Mouse (Mus musculus) midbrain, postnatal 0 days (tissue): ENCODE data around the gene Gpx2. TPM values are rescaled to one million over a fixed set of nuclear protein-coding genes. Genes with fewer than 3 reads are reported as not detected.

ENCODE experiments used
- ATAC-seq: fragments of 200-750 bp; cut with Nextera tagmentation; 2 replicates; pipeline ENCODE4 v1.8.0; 2017; ENCODE audit warnings: moderate number of reproducible peaks, mild to moderate bottlenecking, moderate TSS enrichment, moderate library complexity; ENCODE audit not compliant: low FRiP score
- DNase-seq: peaks from one replicate; pipeline ENCODE4 v3.0.0-alpha.2; 2015; ENCODE audit warnings: low spot score
- H3K27ac ChIP-seq: fragments of 300-500 bp; sonication (generic); 2 replicates; pipeline ENCODE4 v1.5.1; 2014; ENCODE audit warnings: low read depth, mild to moderate bottlenecking, low read length, mixed read lengths
- H3K27me3 ChIP-seq: fragments of 300-500 bp; sonication (generic); 2 replicates; pipeline ENCODE4 v1.6.1; 2014; ENCODE audit warnings: low read length, control low read depth, mixed read lengths; ENCODE audit not compliant: insufficient read depth
- H3K36me3 ChIP-seq: fragments of 300-500 bp; sonication (generic); 2 replicates; pipeline ENCODE4 v1.6.1; 2014; ENCODE audit warnings: low read length, control low read depth, mixed read lengths; ENCODE audit not compliant: insufficient read depth
- H3K4me1 ChIP-seq: fragments of 300-500 bp; sonication (generic); 2 replicates; pipeline ENCODE4 v1.6.1; 2014; ENCODE audit warnings: mild to moderate bottlenecking, control low read depth, antibody characterized with exemption, low read length, mixed read lengths; ENCODE audit not compliant: insufficient read depth
- H3K4me2 ChIP-seq: fragments of 300-500 bp; sonication (generic); 2 replicates; pipeline ENCODE4 v1.6.1; 2014; ENCODE audit warnings: low read depth, mild to moderate bottlenecking, low read length, mixed read lengths; ENCODE audit not compliant: poor library complexity, severe bottlenecking
- H3K4me3 ChIP-seq: fragments of 300-500 bp; sonication (generic); 2 replicates; pipeline ENCODE4 v1.5.1; 2014; ENCODE audit warnings: low read depth, mild to moderate bottlenecking, low read length, moderate library complexity
- H3K9ac ChIP-seq: fragments of 300-500 bp; sonication (generic); replicated peaks from 2 replicates; pipeline ENCODE4 v1.6.1; 2014; ENCODE audit warnings: mild to moderate bottlenecking, low read length, moderate library complexity, mixed read lengths; ENCODE audit not compliant: poor library complexity, severe bottlenecking
- H3K9me3 ChIP-seq: fragments of 300-500 bp; sonication (generic); 2 replicates; pipeline ENCODE4 v1.6.1; 2016; ENCODE audit warnings: low read length, control low read depth
- CTCF ChIP-seq: IDR thresholded peaks from 2 replicates; pipeline ENCODE4 v1.5.1; 2016; ENCODE audit warnings: antibody characterized with exemption, mild to moderate bottlenecking
- WGBS: fragments of 180-500 bp; shearing (Covaris S2); extraction: QIAGEN DNeasy Blood & Tissue Kit; methylation state at CpG from one replicate; pipeline ENCODE4 v1.1.7; 2014; 5-methylcytosine and 5-hydroxymethylcytosine counted together
- polyA plus RNA-seq: library from polyadenylated mRNA; unstranded; fragments of >200 nt; fragmentation: Nextera tagmentation; extraction: Ambion mirVana; gene quantifications from 2 replicates; pipeline ENCODE4 v1.2.1, GENCODE M21; 2015
- total RNA-seq: library from RNA; depleted of rRNA; stranded (reverse); fragments of >200 nt; gene quantifications from 2 replicates; pipeline ENCODE4 v1.2.3, GENCODE M21; 2014; rRNA removed

The Gpx2 gene
- total and polyA plus RNA-seq, 2 experiments from 2014 or later: 0.21 to 0.33 TPM

GRCm38 (mm10) chr12:76752652-76753318 lies 42.6 kb downstream of the Gpx2 start:
- H3K36me3 ChIP-seq: no peaks in the 10 kb centered on the region
- 44% methylated on average over 14 of the region's 14 CpGs for WGBS
- no peaks in the 10 kb centered on the region for H3K9me3 ChIP-seq
- no peak overlapping the region for H3K9ac ChIP-seq
- H3K4me1 ChIP-seq: no peaks in the 10 kb centered on the region
- DNase-seq (peak; percentile 77), ATAC-seq (no peak)
- no peak overlapping the region for H3K4me2 ChIP-seq
- H3K27ac ChIP-seq: no peak overlapping the region
- H3K27me3 ChIP-seq: no peaks in the 10 kb centered on the region
- H3K4me3 ChIP-seq: no peak overlapping the region
- TF ChIP-seq CTCF: peak; percentile 75

GRCm38 (mm10) chr12:76750866-76751459 lies 44.4 kb downstream of the Gpx2 start:
- 79% methylated on average over 16 of the region's 16 CpGs for WGBS
- Histone ChIP-seq H3K27ac (no peak overlapping the region), H3K36me3 (no peaks in the 10 kb centered on the region), H3K27me3 (no peaks in the 10 kb centered on the region), H3K9me3 (no peaks in the 10 kb centered on the region), H3K9ac (no peak overlapping the region), H3K4me3 (no peak overlapping the region), H3K4me2 (no peak overlapping the region), H3K4me1 (no peaks in the 10 kb centered on the region)
- ATAC-seq: no peak
- TF ChIP-seq CTCF: no peak
- no peak for DNase-seq

Other genes with a start within 250 kb of the Gpx2 start
- 31.1 and 32.8 TPM in 2 replicates for gene Sptb, start 85.0 kb downstream of the Gpx2 start, total RNA-seq
- gene Sptb, start 85.0 kb downstream of the Gpx2 start, polyA plus RNA-seq: 4.3 and 4.8 TPM in 2 replicates
- gene Churc1, start 30.0 kb downstream of the Gpx2 start, total RNA-seq: 60.3 and 66.9 TPM in 2 replicates
- 120 and 124 TPM in 2 replicates for gene Churc1, start 30.0 kb downstream of the Gpx2 start, polyA plus RNA-seq
- 33.3 and 34.3 TPM in 2 replicates for gene Fntb, start 30.0 kb downstream of the Gpx2 start, total RNA-seq
- 36.6 and 37.8 TPM in 2 replicates for gene Fntb, start 30.0 kb downstream of the Gpx2 start, polyA plus RNA-seq
- 91.1 and 122 TPM in 2 replicates for gene Rab15, start 27.4 kb upstream of the Gpx2 start, total RNA-seq
- 57.2 and 58.9 TPM in 2 replicates for gene Rab15, start 27.4 kb upstream of the Gpx2 start, polyA plus RNA-seq
- 61.7 and 66.9 TPM in 2 replicates for gene Max, start 166.6 kb upstream of the Gpx2 start, total RNA-seq
- gene Max, start 166.6 kb upstream of the Gpx2 start, polyA plus RNA-seq: 17.3 and 17.4 TPM in 2 replicates